Mouse (Mus musculus) bone marrow, adult 2 months (tissue): ENCODE data around the gene Nfe2l3. TPM values are rescaled to one million over a fixed set of nuclear protein-coding genes. Genes with fewer than 3 reads are reported as not detected.

Source experiments
- H3K27ac ChIP-seq: fragments of 200-500 bp; 2 replicates; pipeline ENCODE4 v1.5.1; 2012; ENCODE audit warnings: low read depth, mild to moderate bottlenecking, control low read depth, inconsistent platforms, low read length; ENCODE audit not compliant: control insufficient read depth, poor library complexity, insufficient read depth
- H3K4me1 ChIP-seq: fragments of 200-500 bp; 2 replicates; pipeline ENCODE4 v1.6.1; 2011; ENCODE audit warnings: low read length; ENCODE audit not compliant: control insufficient read depth, insufficient read depth
- H3K4me3 ChIP-seq: fragments of 200-500 bp; replicated peaks from 2 replicates; pipeline ENCODE3; 2011; ENCODE audit warnings: mild to moderate bottlenecking, low read depth, low read length, control low read depth; ENCODE audit not compliant: control insufficient read depth
- CTCF ChIP-seq: fragments of 200-500 bp; IDR thresholded peaks from 2 replicates; pipeline ENCODE4 v1.5.1; 2011; ENCODE audit warnings: low read length, control low read depth; ENCODE audit not compliant: control insufficient read depth, insufficient read depth
- POLR2A ChIP-seq: fragments of 200-500 bp; IDR thresholded peaks from 2 replicates; pipeline ENCODE4 v1.6.1; 2011; ENCODE audit warnings: low read depth, mild to moderate bottlenecking, control low read depth, low read length, borderline replicate concordance; ENCODE audit not compliant: control insufficient read depth
- WGBS: fragments of 180-500 bp; shearing (Covaris S2); methylation state at CpG from one replicate; pipeline ENCODE4 v1.1.7; 2018; 5-methylcytosine and 5-hydroxymethylcytosine counted together
- polyA plus RNA-seq: library from polyadenylated mRNA; stranded (reverse); fragments of >200 nt; gene quantifications from 2 replicates; pipeline ENCODE4 v1.2.4, GENCODE M21; 2011; ENCODE audit warnings: low replicate concordance; ENCODE audit not compliant: missing spikeins, insufficient read depth, insufficient read length

Nfe2l3 gene
- polyA plus RNA-seq, 1 experiment: not detected

DNA sequence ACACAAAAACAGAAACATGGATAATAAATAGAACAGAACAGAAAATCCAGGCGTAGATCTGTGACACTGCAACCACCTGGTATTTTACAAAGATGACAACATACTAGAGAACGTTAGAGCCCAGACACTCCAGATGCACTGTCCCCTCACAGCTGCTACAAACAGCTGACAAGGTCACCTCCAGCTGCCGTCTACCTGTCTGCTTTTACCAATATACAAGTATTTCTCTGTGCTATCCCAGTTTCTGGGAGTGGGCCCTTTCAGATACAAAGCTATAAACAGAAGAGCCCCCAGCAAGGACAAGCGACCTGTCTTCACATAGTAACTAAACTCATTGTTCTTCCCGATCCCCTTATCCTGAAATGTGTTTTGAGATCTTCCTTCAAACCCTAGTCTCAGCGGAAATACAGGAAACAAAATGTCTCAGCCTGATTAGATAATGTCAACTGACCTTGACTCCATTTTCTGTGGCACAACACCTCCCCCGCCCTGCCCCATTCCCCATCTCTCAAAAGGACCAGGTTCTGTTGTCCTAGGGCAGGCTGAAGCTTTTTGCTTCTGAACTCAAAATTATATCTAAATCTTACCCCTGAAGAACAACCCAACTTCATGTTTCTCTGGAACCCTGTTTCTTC is 53.7 kb downstream of the Nfe2l3 start:
- no peak overlapping the region for H3K4me3 ChIP-seq
- H3K27ac ChIP-seq: no peak overlapping the region
- TF ChIP-seq CTCF: no peak
- 48% methylated on average over 7 of the region's 7 CpGs for WGBS
- H3K4me1 ChIP-seq: no peaks in the 10 kb centered on the region

DNA sequence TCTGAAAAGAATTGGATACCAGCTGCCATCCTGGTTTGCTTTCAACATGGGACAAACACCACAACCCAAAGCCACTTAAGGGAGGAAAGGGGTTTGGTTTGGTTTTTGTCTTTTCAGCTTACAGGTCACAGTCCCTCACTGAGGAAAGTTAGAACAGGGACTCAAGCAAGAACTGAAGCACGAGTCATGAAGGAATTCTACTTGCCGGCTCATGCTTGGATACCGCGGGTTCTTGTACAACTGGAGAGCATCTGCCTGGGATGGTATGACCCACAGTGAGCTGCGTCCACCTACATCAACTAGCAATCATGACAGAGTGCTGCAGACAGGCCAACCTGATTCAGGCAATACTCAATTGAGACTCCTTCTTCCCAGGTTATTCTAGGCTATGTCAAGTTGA is 54.3 kb downstream of the Nfe2l3 start:
- no peaks in the 10 kb centered on the region for H3K4me1 ChIP-seq
- no peak overlapping the region for H3K27ac ChIP-seq
- H3K4me3 ChIP-seq: no peak overlapping the region
- 92% methylated on average over 5 of the region's 5 CpGs for WGBS
- TF ChIP-seq CTCF: no peak
- TF ChIP-seq POLR2A: no peak

DNA sequence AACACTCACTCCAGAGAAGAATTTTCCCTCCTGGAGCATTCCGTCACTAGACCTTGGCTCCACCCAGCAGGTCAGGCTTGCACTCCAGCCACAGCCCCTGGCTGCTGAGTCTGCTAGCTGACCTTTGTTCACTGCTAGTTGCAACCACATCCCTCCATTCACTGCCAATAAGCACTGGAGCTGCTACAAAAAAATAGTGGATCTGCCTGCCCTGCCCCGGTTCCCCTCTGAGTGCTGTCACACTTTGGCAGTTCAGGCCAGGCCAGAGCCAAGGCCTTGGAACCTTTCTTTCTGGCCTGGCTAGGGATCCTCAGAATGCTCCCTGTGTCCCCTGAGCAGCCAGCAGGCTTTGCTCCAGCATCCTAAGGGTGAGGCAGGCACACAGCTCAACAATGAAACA is 57.3 kb downstream of the Nfe2l3 start:
- H3K4me3 ChIP-seq: no peak overlapping the region
- TF ChIP-seq CTCF: no peak
- no peak for TF ChIP-seq POLR2A
- 81% methylated on average over 2 of the region's 2 CpGs for WGBS
- H3K27ac ChIP-seq: no peak overlapping the region
- no peaks in the 10 kb centered on the region for H3K4me1 ChIP-seq

- Histone ChIP-seq H3K4me1 (no peaks in the 10 kb centered on the region), H3K4me3 (no peak overlapping the region), H3K27ac (no peak overlapping the region)
- TF ChIP-seq POLR2A (no peak), CTCF (no peak)
- WGBS: 65% methylated on average over 8 of the region's 8 CpGs
Measured at GRCm38 (mm10) chr6:51497321-51498111, 65.0 kb downstream of the Nfe2l3 start.

DNA sequence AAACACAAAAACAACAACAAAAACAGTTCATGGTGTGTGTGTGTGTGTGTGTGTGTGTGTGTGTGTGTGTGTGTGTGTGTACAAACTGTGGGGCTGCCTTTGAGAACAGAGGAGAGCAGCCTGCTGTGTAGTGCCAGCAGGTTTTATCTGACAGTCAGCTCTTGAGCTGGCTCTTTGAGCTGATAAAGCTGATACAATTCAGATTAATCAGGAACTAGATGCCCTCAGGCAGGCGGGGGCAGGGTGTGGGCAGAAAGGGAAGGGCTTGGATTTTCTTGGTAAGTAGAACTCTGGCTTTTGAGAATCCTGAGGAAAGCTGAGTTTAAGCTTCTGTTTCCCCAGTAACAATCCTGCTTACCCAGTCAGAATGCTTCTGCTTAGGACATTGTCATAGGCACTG is 73.2 kb downstream of the Nfe2l3 start:
- H3K27ac ChIP-seq: no peak overlapping the region
- TF ChIP-seq POLR2A (no peak), CTCF (no peak)
- 52% methylated on average over 1 of the region's 1 CpGs for WGBS
- no peaks in the 10 kb centered on the region for H3K4me1 ChIP-seq
- no peak overlapping the region for H3K4me3 ChIP-seq

GRCm38 (mm10) chr6:51507556-51507955 is 75.1 kb downstream of the Nfe2l3 start:
- TF ChIP-seq CTCF (no peak), POLR2A (no peak)

More at GRCm38 (mm10) chr6:51507556-51507955, 75.1 kb downstream of the Nfe2l3 start:
- Histone ChIP-seq H3K4me1 (no peaks in the 10 kb centered on the region), H3K4me3 (no peak overlapping the region), H3K27ac (no peak overlapping the region)
- WGBS: 85% methylated on average over 2 of the region's 2 CpGs

Other genes with a start within 250 kb of the Nfe2l3 start
- 1,010 and 1,239 TPM in 2 replicates for gene Hnrnpa2b1, start 37.2 kb downstream of the Nfe2l3 start, polyA plus RNA-seq
- gene Cbx3, start 37.7 kb downstream of the Nfe2l3 start, polyA plus RNA-seq: 96.2 and 134 TPM in 2 replicates
- gene Snx10, start 91.2 kb downstream of the Nfe2l3 start, polyA plus RNA-seq: 13.7 and 18.5 TPM in 2 replicates